Mouse (Mus musculus) intestine, embryonic 14.5 days (tissue): ENCODE results near the gene Clip1. TPM values are rescaled to one million over a fixed set of nuclear protein-coding genes. Genes with fewer than 3 reads are reported as not detected.

Source experiments
- polyA plus RNA-seq: library from polyadenylated mRNA; unstranded; fragments of >200 nt; fragmentation: Nextera tagmentation; extraction: Ambion mirVana; gene quantifications from 2 replicates; pipeline ENCODE4 v1.2.1, GENCODE M21; 2014

Gene Clip1
- polyA plus RNA-seq, 1 experiment from 2014 or later: 30.1 TPM

Other genes with a start within 250 kb of the Clip1 start
- gene Lrrc43, start 195.3 kb downstream of the Clip1 start, polyA plus RNA-seq: not detected in 2 replicates
- not detected in 2 replicates for gene Il31, start 195.1 kb downstream of the Clip1 start, polyA plus RNA-seq
- gene B3gnt4, start 174.2 kb downstream of the Clip1 start, polyA plus RNA-seq: 0.35 and 0.50 TPM in 2 replicates
- gene Diablo, start 160.4 kb downstream of the Clip1 start, polyA plus RNA-seq: 107 and 121 TPM in 2 replicates
- gene Gm49027, start 159.1 kb downstream of the Clip1 start, polyA plus RNA-seq: 13.7 and 16.4 TPM in 2 replicates
- 28.9 and 29.9 TPM in 2 replicates for gene Vps33a, start 111.6 kb downstream of the Clip1 start, polyA plus RNA-seq
- 74.3 and 83.2 TPM in 2 replicates for gene Zcchc8, start 36.5 kb upstream of the Clip1 start, polyA plus RNA-seq
- 104 and 120 TPM in 2 replicates for gene Rsrc2, start 64.8 kb upstream of the Clip1 start, polyA plus RNA-seq
- 35.2 and 35.9 TPM in 2 replicates for gene Kntc1, start 65.1 kb upstream of the Clip1 start, polyA plus RNA-seq
- 0.15 TPM in 1 of 2 replicates, not detected in the other for gene Hcar2, start 180.9 kb upstream of the Clip1 start, polyA plus RNA-seq
- gene Hcar1, start 195.4 kb upstream of the Clip1 start, polyA plus RNA-seq: 1.9 and 2.0 TPM in 2 replicates
- gene Denr, start 222.6 kb upstream of the Clip1 start, polyA plus RNA-seq: 118 and 129 TPM in 2 replicates
- gene Gm43518, start 242.8 kb upstream of the Clip1 start, polyA plus RNA-seq: 1.4 and 2.3 TPM in 2 replicates
- 5.5 and 9.1 TPM in 2 replicates for gene Ccdc62, start 246.1 kb upstream of the Clip1 start, polyA plus RNA-seq